Mouse (Mus musculus) MEL (cell line): ENCODE results near the gene Wdr35. TPM values are rescaled to one million over a fixed set of nuclear protein-coding genes. Genes with fewer than 3 reads are reported as not detected.
"Not testable (repeated sequence)": the region's sequence is repeated elsewhere in the genome, so short reads cannot be mapped to it uniquely, and the experiment has no call there.

Source experiments
- DNase-seq: peaks from one replicate; pipeline ENCODE4 v3.0.0; 2011; ENCODE audit warnings: low read depth, low spot score
- H3K27ac ChIP-seq: 2 replicates; pipeline ENCODE4 v1.5.1; 2012; ENCODE audit warnings: low read depth, mild to moderate bottlenecking, control low read depth, low read length, moderate library complexity; ENCODE audit not compliant: control insufficient read depth
- H3K27me3 ChIP-seq, 2 experiments: fragments of 150-350 bp in 1 of 2; sonication (generic) in 1 of 2; 2 replicates each; pipeline ENCODE4 v1.6.1; 2012; ENCODE audit warnings: low read length in 2 of 2, mild to moderate bottlenecking in 2 of 2, improper control_type of control experiment in 1 of 2, moderate library complexity in 1 of 2; ENCODE audit not compliant: insufficient read depth in 2 of 2, control insufficient read depth in 1 of 2
- H3K36me3 ChIP-seq, 2 experiments: 2 replicates each; pipeline ENCODE4 v1.6.1; 2012 to 2014; ENCODE audit warnings: low read length in 2 of 2, improper control_type of control experiment in 1 of 2, inconsistent platforms in 1 of 2, mild to moderate bottlenecking in 1 of 2; ENCODE audit not compliant: insufficient read depth in 2 of 2, control insufficient read depth in 1 of 2
- H3K4me1 ChIP-seq, 2 experiments: fragments of 150-350 bp in 1 of 2; sonication (generic) in 1 of 2; 2 replicates each; pipeline ENCODE4 v1.6.1; 2012; ENCODE audit warnings: low read length in 2 of 2, improper control_type of control experiment in 1 of 2, mild to moderate bottlenecking in 1 of 2; ENCODE audit not compliant: insufficient read depth in 2 of 2, control insufficient read depth in 1 of 2
- H3K4me3 ChIP-seq, 2 experiments: fragments of 150-350 bp in 1 of 2; sonication (generic) in 1 of 2; 2 replicates each; pipeline ENCODE4 v1.5.1; 2012; ENCODE audit warnings: low read depth in 2 of 2, low read length in 2 of 2, mild to moderate bottlenecking in 2 of 2, moderate library complexity in 2 of 2, control low read depth in 1 of 2, improper control_type of control experiment in 1 of 2; ENCODE audit not compliant: control insufficient read depth in 1 of 2, insufficient read depth in 1 of 2
- H3K79me2 ChIP-seq: 2 replicates; pipeline ENCODE4 v1.6.1; 2012; ENCODE audit warnings: mild to moderate bottlenecking, low read length, moderate library complexity; ENCODE audit not compliant: control insufficient read depth, poor library complexity, insufficient read depth
- H3K9ac ChIP-seq: 2 replicates; pipeline ENCODE4 v1.6.1; 2012; ENCODE audit warnings: low read depth, mild to moderate bottlenecking, control low read depth, low read length, moderate library complexity; ENCODE audit not compliant: control insufficient read depth, poor library complexity, severe bottlenecking
- H3K9me3 ChIP-seq: fragments of 150-350 bp; sonication (generic); replicated peaks from 2 replicates; pipeline ENCODE4 v1.6.1; 2012; ENCODE audit warnings: mild to moderate bottlenecking, low read length, improper control_type of control experiment, moderate library complexity; ENCODE audit not compliant: insufficient read depth
- CHD1 ChIP-seq: IDR thresholded peaks from 2 replicates; pipeline ENCODE4 v1.6.1; 2012; ENCODE audit warnings: low read depth, mild to moderate bottlenecking, inconsistent platforms, low read length, improper control_type of control experiment
- CTCF ChIP-seq, 3 experiments: IDR thresholded peaks in 2 of 3; conservative IDR thresholded peaks in 1 of 3; 2 replicates each; pipeline ENCODE4 v1.5.1; 2011 to 2012; ENCODE audit warnings: low read length in 3 of 3, low read depth in 2 of 3, mild to moderate bottlenecking in 2 of 3, improper control_type of control experiment in 1 of 3, inconsistent platforms in 1 of 3, mixed read lengths in 1 of 3, moderate library complexity in 1 of 3; ENCODE audit not compliant: control insufficient read depth in 1 of 3, insufficient read depth in 1 of 3, poor library complexity in 1 of 3, severe bottlenecking in 1 of 3
- ETS1 ChIP-seq: IDR thresholded peaks from 2 replicates; pipeline ENCODE4 v1.6.1; 2012; ENCODE audit warnings: low read depth, mild to moderate bottlenecking, inconsistent platforms, low read length, improper control_type of control experiment, moderate library complexity
- MXI1 ChIP-seq: IDR thresholded peaks from 2 replicates; pipeline ENCODE4 v1.6.1; 2011; ENCODE audit warnings: mild to moderate bottlenecking, low read depth, low read length, improper control_type of control experiment
- MYB ChIP-seq: IDR thresholded peaks from 2 replicates; pipeline ENCODE4 v1.6.1; 2011; ENCODE audit warnings: mild to moderate bottlenecking, low read depth, low read length, improper control_type of control experiment
- NELFE ChIP-seq: IDR thresholded peaks from 2 replicates; pipeline ENCODE4 v1.6.1; 2011; ENCODE audit warnings: low read depth, low read length, improper control_type of control experiment
- POLR2AphosphoS2 ChIP-seq: IDR thresholded peaks from 2 replicates; pipeline ENCODE4 v1.6.1; 2011; ENCODE audit warnings: low read length, improper control_type of control experiment
- RAD21 ChIP-seq: IDR thresholded peaks from 2 replicates; pipeline ENCODE4 v1.6.1; 2011; ENCODE audit warnings: mild to moderate bottlenecking, low read depth, low read length, improper control_type of control experiment
- SMC3 ChIP-seq: IDR thresholded peaks from 2 replicates; pipeline ENCODE4 v1.6.1; 2011; ENCODE audit warnings: low read depth, low read length, improper control_type of control experiment
- TAL1 ChIP-seq: IDR thresholded peaks from 2 replicates; pipeline ENCODE4 v1.6.1; 2012; ENCODE audit warnings: mild to moderate bottlenecking, inconsistent platforms, low read length, moderate library complexity, mixed read lengths
- UBTF ChIP-seq: IDR thresholded peaks from 2 replicates; pipeline ENCODE4 v1.6.1; 2012; ENCODE audit warnings: low read depth, mild to moderate bottlenecking, inconsistent platforms, low read length, improper control_type of control experiment, moderate library complexity, borderline replicate concordance; ENCODE audit not compliant: insufficient read depth
- USF2 ChIP-seq, 2 experiments: IDR thresholded peaks; 2 replicates each; pipeline ENCODE4 v1.6.1; 2011 to 2012; ENCODE audit warnings: improper control_type of control experiment in 2 of 2, low read length in 2 of 2, borderline replicate concordance in 1 of 2, inconsistent platforms in 1 of 2, low read depth in 1 of 2, mild to moderate bottlenecking in 1 of 2; ENCODE audit not compliant: insufficient read depth in 1 of 2
- ZNF384 ChIP-seq: IDR thresholded peaks from 2 replicates; pipeline ENCODE4 v1.6.1; 2012; ENCODE audit warnings: low read depth, mild to moderate bottlenecking, inconsistent platforms, low read length, improper control_type of control experiment
- polyA plus RNA-seq, 2 experiments: library from polyadenylated mRNA; stranded (reverse) in 1 of 2; unstranded in 1 of 2; fragments of >175 nt in 1 of 2; fragments of >200 nt in 1 of 2; gene quantifications; 2 replicates each; pipeline versions ENCODE4 v1.2.1 to v1.2.4; 2012; ENCODE audit warnings: low replicate concordance in 2 of 2, low read depth in 1 of 2; ENCODE audit not compliant: insufficient read length in 2 of 2, insufficient read depth in 1 of 2, missing spikeins in 1 of 2
- total RNA-seq: library from RNA; depleted of rRNA; stranded (reverse); fragments of 300-350 nt; gene quantifications from 2 replicates; pipeline ENCODE4 v1.2.3, GENCODE M21; 2012

The Wdr35 gene
- total and polyA plus RNA-seq, 3 experiments, result 5.7 to 5.9 TPM; not detected in 1

GRCm38 (mm10) chr12:8935349-8935748 is 38.3 kb upstream of the Wdr35 start:
- Histone ChIP-seq H3K9me3 (no peaks in the 10 kb centered on the region), H3K79me2 (peaks cover 6% of the 10 kb centered on the region; the same call in 1 of the 2 replicates), H3K4me1 (peaks cover 0 to 4% of the 10 kb centered on the region in 2 experiments; a peak in 2 of 4 replicates), H3K9ac (no peak overlapping the region), H3K27me3 (no peaks in the 10 kb centered on the region), H3K36me3 (peaks cover 6 to 26% of the 10 kb centered on the region in 2 experiments), H3K27ac (no peak overlapping the region), H3K4me3 (no peak overlapping the region)
- TF ChIP-seq MYB, result no peak
- TF ChIP-seq CHD1, result no peak
- no peak for TF ChIP-seq RAD21
- TF ChIP-seq TAL1, result no peak
- TF ChIP-seq UBTF, result no peak
- TF ChIP-seq NELFE, result no peak
- no peak for TF ChIP-seq ETS1
- no peak for TF ChIP-seq USF2 (IDR thresholded peaks at IDR 0.05; ENCODE audit: borderline replicate concordance in 1 of 2, insufficient read depth in 1 of 2, low read depth in 1 of 2, low read length in 2 of 2)
- no peak for DNase-seq

- not testable (repeated sequence) for H3K4me3 ChIP-seq, H3K27ac ChIP-seq, H3K9me3 ChIP-seq, H3K79me2 ChIP-seq, H3K27me3 ChIP-seq, H3K4me1 ChIP-seq, H3K9ac ChIP-seq
- DNase-seq, result peak; percentile 42
- peak; percentile 30; the same call in 1 of the 2 replicates for TF ChIP-seq SMC3
- TF ChIP-seq CTCF (IDR thresholded peaks at IDR 0.05 in 2 of 3, conservative IDR thresholded peaks at IDR 0.05 in 1 of 3; ENCODE audit: control insufficient read depth in 1 of 3, insufficient read depth in 1 of 3, low read depth in 2 of 3, low read length in 3 of 3, poor library complexity in 1 of 3, severe bottlenecking in 1 of 3), result peak; percentile 12 to 38 (median 27); a peak in 4 of 6 replicates
- peak; percentile 36; the same call in 1 of the 2 replicates for TF ChIP-seq ZNF384
- peaks cover 0 to 26% of the 10 kb centered on the region in 2 experiments; a peak in 3 of 4 replicates for H3K36me3 ChIP-seq
Observed at GRCm38 (mm10) chr12:8936210-8936609, 37.5 kb upstream of the Wdr35 start.

- H3K4me1 ChIP-seq, result peaks cover 0 to 4% of the 10 kb centered on the region in 2 experiments; a peak in 1 of 4 replicates
- peaks cover 2 to 13% of the 10 kb centered on the region in 2 experiments; a peak in 3 of 4 replicates for H3K36me3 ChIP-seq
- H3K9ac ChIP-seq, result no peak overlapping the region
- no peaks in the 10 kb centered on the region for H3K27me3 ChIP-seq
- H3K9me3 ChIP-seq, result no peaks in the 10 kb centered on the region
- no peak for DNase-seq
- no peaks in the 10 kb centered on the region for H3K79me2 ChIP-seq
- H3K4me3 ChIP-seq, result no peak overlapping the region
- H3K27ac ChIP-seq, result no peak overlapping the region
- TF ChIP-seq POLR2AphosphoS2 (peak; percentile 51), MXI1 (no peak)
Observed at GRCm38 (mm10) chr12:8939490-8939889, 34.2 kb upstream of the Wdr35 start.
